In the genomic region with DNA sequence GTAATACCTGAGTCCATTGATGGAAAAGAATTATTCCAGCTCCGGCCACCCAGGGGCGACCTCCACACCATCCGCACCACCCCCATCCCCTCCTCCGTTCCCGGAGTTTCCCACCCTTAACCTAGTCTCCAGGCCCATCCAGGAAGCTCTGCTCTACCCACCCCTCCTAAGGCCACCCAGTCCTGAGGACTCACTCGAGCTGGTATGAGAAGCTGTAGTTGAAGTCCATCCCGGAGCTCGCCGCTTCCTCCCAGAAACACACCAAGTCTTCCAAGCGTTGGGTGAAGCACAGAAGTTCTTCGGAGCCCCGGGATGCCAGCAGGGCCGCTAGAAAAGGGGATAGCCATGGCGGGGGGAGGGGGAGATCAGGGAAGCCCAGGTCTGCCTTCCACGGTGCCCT, we compare ENCODE assay signal across 8 mouse cellular contexts. TPM values are rescaled to one million over a fixed set of nuclear protein-coding genes. Genes with fewer than 3 reads are reported as not detected.
A peak's percentile ranks its signal among the peaks of the same experiment; 100 is the strongest.
DNase-seq lines count a peak whose midpoint lies in the region; ATAC-seq and TF ChIP-seq lines count a peak whose summit lies in the region.

No protein-coding gene starts in this region.

- ATAC-seq in limb, embryonic 13.5 days (ENCODE audit: low FRiP score, low read depth): peak; percentile 38; the same call in 1 of the 2 replicates

- H3K4me3 ChIP-seq in spleen, adult 2 months (ENCODE audit: extremely low read depth, insufficient read depth, insufficient read length): peak overlapping the region; percentile 50; the same call in 1 of the 2 replicates
- H3K4me3 ChIP-seq in limb, embryonic 13.5 days: peak overlapping the region; percentile 45
- peak overlapping the region; percentile 57 for H3K4me3 ChIP-seq in small intestine, adult 2 months (ENCODE audit: low read depth, low read length)

- DNase-seq in cerebellum, postnatal 14 days: peak; percentile 38 to 53
- DNase-seq in cerebellum, adult 11 months: no peak
- DNase-seq in spleen, adult 2 months (ENCODE audit: low read depth in 1 of 2, low spot score in 2 of 2): no peak
- no peak for DNase-seq in spleen, postnatal 14 days (ENCODE audit: low spot score in 2 of 2)
- DNase-seq in gastrocnemius, postnatal 10 days: no peak
- no peak for DNase-seq in gastrocnemius, adult 8-10 months (ENCODE audit: low spot score in 2 of 2)

- no peaks in the 10 kb centered on the region for H3K9me3 ChIP-seq in limb, embryonic 13.5 days

- no peak for TF ChIP-seq POLR2A in spleen, adult 2 months (IDR thresholded peaks at IDR 0.05; ENCODE audit: low read depth, low read length)
- no peak for TF ChIP-seq POLR2A in small intestine, adult 2 months (IDR thresholded peaks at IDR 0.05; ENCODE audit: low read depth, low read length)

- peak overlapping the region; percentile 62 for H3K9ac ChIP-seq in limb, embryonic 13.5 days

- TF ChIP-seq CTCF in spleen, adult 2 months (IDR thresholded peaks at IDR 0.05; ENCODE audit: extremely low read depth, insufficient read depth, insufficient read length, insufficient replicate concordance): no peak
- TF ChIP-seq CTCF in small intestine, adult 2 months (IDR thresholded peaks at IDR 0.05; ENCODE audit: extremely low read depth, insufficient read length, insufficient replicate concordance, low read depth, low read length): no peak

- H3K4me1 ChIP-seq in spleen, adult 2 months (ENCODE audit: control insufficient read depth, insufficient read depth, insufficient read length): peaks cover 12% of the 10 kb centered on the region
- H3K4me1 ChIP-seq in limb, embryonic 13.5 days: peaks cover 34% of the 10 kb centered on the region
- peaks cover 17% of the 10 kb centered on the region for H3K4me1 ChIP-seq in small intestine, adult 2 months (ENCODE audit: control insufficient read depth, insufficient read depth, insufficient read length, low read length)

- 2% methylated on average over 15 of the region's 15 CpGs for WGBS in spleen, adult 2 months
- WGBS in limb, embryonic 13.5 days: under 1% methylated on average over 15 of the region's 15 CpGs
- under 1% methylated on average over 15 of the region's 15 CpGs for WGBS in small intestine, adult 2 months

- H3K4me2 ChIP-seq in limb, embryonic 13.5 days (replicated peaks): peak overlapping the region; percentile 91

- H3K36me3 ChIP-seq in spleen, adult 2 months (ENCODE audit: control insufficient read depth, insufficient read depth, low read length): peaks cover 2% of the 10 kb centered on the region; the same call in 1 of the 2 replicates
- peaks cover 5% of the 10 kb centered on the region; the same call in 1 of the 2 replicates for H3K36me3 ChIP-seq in limb, embryonic 13.5 days
- no peaks in the 10 kb centered on the region for H3K36me3 ChIP-seq in small intestine, adult 2 months (ENCODE audit: control insufficient read depth, insufficient read depth, low read length)

- H3K27ac ChIP-seq in spleen, adult 2 months (ENCODE audit: insufficient read depth, low read length): no peak overlapping the region
- H3K27ac ChIP-seq in limb, embryonic 13.5 days: no peak overlapping the region
- no peak overlapping the region for H3K27ac ChIP-seq in small intestine, adult 2 months (ENCODE audit: insufficient read depth, low read depth, low read length)

- H3K27me3 ChIP-seq in spleen, adult 2 months (ENCODE audit: control insufficient read depth, insufficient read depth, low read length): peaks cover 14% of the 10 kb centered on the region
- H3K27me3 ChIP-seq in limb, embryonic 13.5 days: peaks cover 61% of the 10 kb centered on the region
- peaks cover 29% of the 10 kb centered on the region for H3K27me3 ChIP-seq in small intestine, adult 2 months (ENCODE audit: control insufficient read depth, insufficient read depth, low read length)

RNA-seq across cellular contexts. Expression of a gene that starts 1.3 kb away (rescaled TPM):
- 49.5 and 59.5 TPM in 2 replicates for polyA plus RNA-seq in spleen, adult 2 months (2012; rRNA removed)
- polyA plus RNA-seq in limb, embryonic 13.5 days (2015; fragmentation: Nextera tagmentation; extraction: Ambion mirVana): 6.2 and 6.3 TPM in 2 replicates
- 0.95 and 2.4 TPM in 2 replicates for polyA plus RNA-seq in small intestine, adult 2 months (2012; rRNA removed)
- 1 to 10 TPM; 3.8 to 5.5 TPM for total RNA-seq in gastrocnemius, postnatal 10 days (2021)
- under 1 TPM in 2 of 4 experiments, not detected in 2; 0.17 to 0.31 TPM for total RNA-seq in gastrocnemius, adult 8-10 months (2022)

RNA-seq across cellular contexts. Expression of a gene that starts 6.5 kb away (rescaled TPM):
- 6.5 and 7.4 TPM in 2 replicates for polyA plus RNA-seq in spleen, adult 2 months (2012; rRNA removed)
- 4.9 and 6.2 TPM in 2 replicates for polyA plus RNA-seq in limb, embryonic 13.5 days (2015; fragmentation: Nextera tagmentation; extraction: Ambion mirVana)
- 4.7 and 7.1 TPM in 2 replicates for polyA plus RNA-seq in small intestine, adult 2 months (2012; rRNA removed)
- 1 to 10 TPM; 3.1 to 3.6 TPM for total RNA-seq in gastrocnemius, postnatal 10 days (2021)
- 1 to 10 TPM; 2.4 to 3.0 (median 2.7) TPM for total RNA-seq in gastrocnemius, adult 8-10 months (2022)

RNA-seq across cellular contexts. Expression of a gene that starts 25.2 kb away (rescaled TPM):
- polyA plus RNA-seq in spleen, adult 2 months (2012; rRNA removed): 2.6 and 3.9 TPM in 2 replicates
- polyA plus RNA-seq in limb, embryonic 13.5 days (2015; fragmentation: Nextera tagmentation; extraction: Ambion mirVana): 8.5 and 9.1 TPM in 2 replicates
- polyA plus RNA-seq in small intestine, adult 2 months (2012; rRNA removed): 5.2 and 5.5 TPM in 2 replicates
- total RNA-seq in gastrocnemius, postnatal 10 days (2021): 1 to 10 TPM; 2.3 to 3.3 TPM
- total RNA-seq in gastrocnemius, adult 8-10 months (2022): 1 to 10 TPM in 1 of 4 experiments, under 1 TPM in 3; 0.36 to 1.1 (median 0.60) TPM

RNA-seq across cellular contexts. Expression of a gene that starts 27.2 kb away (rescaled TPM):
- polyA plus RNA-seq in spleen, adult 2 months (2012; rRNA removed): 7.4 and 8.0 TPM in 2 replicates
- polyA plus RNA-seq in limb, embryonic 13.5 days (2015; fragmentation: Nextera tagmentation; extraction: Ambion mirVana): 1.6 TPM in 2 replicates
- 3.4 and 3.8 TPM in 2 replicates for polyA plus RNA-seq in small intestine, adult 2 months (2012; rRNA removed)
- total RNA-seq in gastrocnemius, postnatal 10 days (2021): under 1 TPM; 0.47 to 0.75 TPM
- total RNA-seq in gastrocnemius, adult 8-10 months (2022): under 1 TPM; 0.27 to 0.88 (median 0.63) TPM

RNA-seq across cellular contexts. Expression of a gene that starts 34.7 kb away (rescaled TPM):
- 19.4 and 24.1 TPM in 2 replicates for polyA plus RNA-seq in spleen, adult 2 months (2012; rRNA removed)
- polyA plus RNA-seq in limb, embryonic 13.5 days (2015; fragmentation: Nextera tagmentation; extraction: Ambion mirVana): 41.3 and 46.5 TPM in 2 replicates
- polyA plus RNA-seq in small intestine, adult 2 months (2012; rRNA removed): 81.5 and 113 TPM in 2 replicates
- total RNA-seq in gastrocnemius, postnatal 10 days (2021): 10 to 100 TPM; 13.0 to 16.9 TPM
- total RNA-seq in gastrocnemius, adult 8-10 months (2022): 10 to 100 TPM; 11.1 to 13.9 (median 13.1) TPM

Comparison
In these comparisons a context has a peak if more than half of its experiments do, and no peak if none do; other contexts are left out.
1. DNase-seq: peak in cerebellum, postnatal 14 days (2 of 2); none in cerebellum, adult 11 months (single experiment), spleen, adult 2 months (0 of 2), spleen, postnatal 14 days (0 of 2), gastrocnemius, postnatal 10 days (single experiment) and gastrocnemius, adult 8-10 months (0 of 2).
2. Peak in every context shown above with its lines, with median percentiles within 50 percentile points of each other: H3K4me3 ChIP-seq.